Mouse (Mus musculus) ES-Bruce4 (cell line): Measurements from ENCODE around the gene Ptprq. TPM values are rescaled to one million over a fixed set of nuclear protein-coding genes. Genes with fewer than 3 reads are reported as not detected.

Experiments used
- H3K27ac ChIP-seq: 2 replicates; pipeline ENCODE4 v1.5.1; 2012; ENCODE audit warnings: low read length, inconsistent platforms; ENCODE audit not compliant: insufficient read depth
- H3K27me3 ChIP-seq: 2 replicates; pipeline ENCODE4 v1.6.1; 2012; ENCODE audit warnings: mild to moderate bottlenecking, low read length, inconsistent platforms; ENCODE audit not compliant: control insufficient read depth, poor library complexity, insufficient read depth, severe bottlenecking
- H3K36me3 ChIP-seq: 2 replicates; pipeline ENCODE4 v1.6.1; 2012; ENCODE audit warnings: inconsistent platforms, mild to moderate bottlenecking, low read length, moderate library complexity; ENCODE audit not compliant: control insufficient read depth, poor library complexity, insufficient read depth, severe bottlenecking
- H3K4me1 ChIP-seq: one replicate; pipeline ENCODE4 v1.8.1; 2011; ENCODE audit warnings: low read length; ENCODE audit not compliant: control insufficient read depth, insufficient read depth
- H3K4me3 ChIP-seq: 2 replicates; pipeline ENCODE4 v1.5.1; 2011; ENCODE audit warnings: low read depth, mild to moderate bottlenecking, low read length
- H3K9ac ChIP-seq: 2 replicates; pipeline ENCODE4 v1.6.1; 2012; ENCODE audit warnings: low read depth, mild to moderate bottlenecking, inconsistent platforms; ENCODE audit not compliant: poor library complexity, severe bottlenecking
- H3K9me3 ChIP-seq: replicated peaks from 2 replicates; pipeline ENCODE4 v1.6.1; 2012; ENCODE audit warnings: mild to moderate bottlenecking, low read length, inconsistent platforms; ENCODE audit not compliant: control insufficient read depth, poor library complexity, insufficient read depth, severe bottlenecking
- CTCF ChIP-seq: IDR thresholded peaks from one replicate; pipeline ENCODE4 v1.8.1; 2011; ENCODE audit warnings: low read depth, low read length
- EP300 ChIP-seq: IDR thresholded peaks from 2 replicates; pipeline ENCODE4 v1.6.1; 2011; ENCODE audit warnings: low read depth, low read length; ENCODE audit not compliant: insufficient read depth
- POLR2A ChIP-seq: IDR thresholded peaks from one replicate; pipeline ENCODE4 v1.8.1; 2011; ENCODE audit warnings: low read length; ENCODE audit not compliant: insufficient read depth
- polyA plus RNA-seq: library from polyadenylated mRNA; stranded (reverse); fragments of >200 nt; gene quantifications from 2 replicates; pipeline ENCODE4 v1.2.4, GENCODE M21; 2011; ENCODE audit warnings: low read depth; ENCODE audit not compliant: missing spikeins, insufficient read depth, insufficient read length

The Ptprq gene
- polyA plus RNA-seq, 1 experiment, result not detected

GRCm38 (mm10) chr10:107562875-107563274 is 157.0 kb downstream of the Ptprq start:
- no peak overlapping the region for H3K9ac ChIP-seq
- no peaks in the 10 kb centered on the region for H3K27me3 ChIP-seq
- no peaks in the 10 kb centered on the region for H3K4me1 ChIP-seq
- no peak for TF ChIP-seq POLR2A
- TF ChIP-seq CTCF, result no peak
- no peak for TF ChIP-seq EP300
- no peak overlapping the region for H3K4me3 ChIP-seq
- no peaks in the 10 kb centered on the region for H3K36me3 ChIP-seq
- no peak overlapping the region for H3K27ac ChIP-seq
- no peaks in the 10 kb centered on the region for H3K9me3 ChIP-seq

- Histone ChIP-seq H3K36me3 (no peaks in the 10 kb centered on the region), H3K9ac (no peak overlapping the region), H3K27ac (no peak overlapping the region), H3K27me3 (no peaks in the 10 kb centered on the region), H3K4me3 (no peak overlapping the region), H3K9me3 (no peaks in the 10 kb centered on the region), H3K4me1 (no peaks in the 10 kb centered on the region)
- TF ChIP-seq CTCF (no peak), EP300 (no peak), POLR2A (no peak)
These were observed 159.0 kb downstream of the Ptprq start for GRCm38 (mm10) chr10:107560881-107561280.

GRCm38 (mm10) chr10:107543026-107543425 is 176.8 kb downstream of the Ptprq start:
- H3K36me3 ChIP-seq, result no peaks in the 10 kb centered on the region
- no peak overlapping the region for H3K9ac ChIP-seq
- H3K27me3 ChIP-seq, result no peaks in the 10 kb centered on the region
- no peak for TF ChIP-seq EP300
- H3K4me3 ChIP-seq, result no peak overlapping the region
- no peak overlapping the region for H3K27ac ChIP-seq
- H3K4me1 ChIP-seq, result no peaks in the 10 kb centered on the region
- H3K9me3 ChIP-seq, result no peaks in the 10 kb centered on the region

- no peaks in the 10 kb centered on the region for H3K27me3 ChIP-seq
- TF ChIP-seq EP300 (no peak), POLR2A (no peak), CTCF (no peak)
- H3K4me3 ChIP-seq, result no peak overlapping the region
- H3K27ac ChIP-seq, result no peak overlapping the region
- H3K4me1 ChIP-seq, result no peaks in the 10 kb centered on the region
- H3K36me3 ChIP-seq, result no peaks in the 10 kb centered on the region
- H3K9ac ChIP-seq, result no peak overlapping the region
- H3K9me3 ChIP-seq, result no peaks in the 10 kb centered on the region
These were observed 191.1 kb downstream of the Ptprq start for GRCm38 (mm10) chr10:107528758-107529157.

GRCm38 (mm10) chr10:107519216-107519615 is 200.6 kb downstream of the Ptprq start:
- Histone ChIP-seq H3K4me3 (no peak overlapping the region), H3K36me3 (no peaks in the 10 kb centered on the region), H3K27ac (no peak overlapping the region), H3K27me3 (0 out of 2 replicates have a peak, but pooled peaks cover 1% of the 10 kb centered on the region), H3K4me1 (no peaks in the 10 kb centered on the region), H3K9me3 (no peaks in the 10 kb centered on the region), H3K9ac (no peak overlapping the region)
- TF ChIP-seq CTCF (no peak), EP300 (no peak), POLR2A (no peak)

GRCm38 (mm10) chr10:107516641-107517040 is 203.2 kb downstream of the Ptprq start:
- H3K4me3 ChIP-seq, result no peak overlapping the region
- TF ChIP-seq POLR2A (no peak), EP300 (no peak), CTCF (no peak)
- 0 out of 2 replicates have a peak, but pooled peaks cover 1% of the 10 kb centered on the region for H3K27me3 ChIP-seq
- no peaks in the 10 kb centered on the region for H3K36me3 ChIP-seq
- H3K9me3 ChIP-seq, result no peaks in the 10 kb centered on the region
- H3K9ac ChIP-seq, result no peak overlapping the region
- no peak overlapping the region for H3K27ac ChIP-seq
- no peaks in the 10 kb centered on the region for H3K4me1 ChIP-seq

GRCm38 (mm10) chr10:107514735-107515134 is 205.1 kb downstream of the Ptprq start:
- TF ChIP-seq POLR2A (no peak), EP300 (no peak), CTCF (no peak)
- Histone ChIP-seq H3K36me3 (no peaks in the 10 kb centered on the region), H3K4me3 (no peak overlapping the region), H3K9ac (no peak overlapping the region), H3K4me1 (no peaks in the 10 kb centered on the region), H3K27me3 (no peaks in the 10 kb centered on the region), H3K9me3 (no peaks in the 10 kb centered on the region), H3K27ac (no peak overlapping the region)
